ENCODE assay signal across 27 mouse cellular contexts in genomic region chr8:47178785-47179184, GRCm38 (mm10).
DNase-seq lines count a peak whose midpoint lies in the region; ATAC-seq lines count a peak whose summit lies in the region.
"Had no signal": no experiment of that assay in that cellular context is flagged by ENCODE, and none has a peak within 500 bp of the region (broad histone marks: within the 10 kb centered on the region; RNA-seq: fewer than 3 reads in every experiment).

No protein-coding gene starts in this region.

- DNase-seq in embryo, embryonic 10 days (ENCODE audit: low spot score): peak; percentile 38
- peak; percentile 32 for DNase-seq in embryo, embryonic 11 days
- peak; percentile 56 for DNase-seq in midbrain, embryonic 14.5 days
- DNase-seq in layer of hippocampus, adult 9-11 months: no peak
- no peak for DNase-seq in spleen, postnatal 36 days (ENCODE audit: low spot score in 2 of 2)
- no peak for DNase-seq in right cerebral cortex, adult 2 months (ENCODE audit: low spot score in 2 of 2)
- DNase-seq: adrenal gland, postnatal 36 days; B cell, adult 2 months; cerebellum, adult 11 months; cerebellum, postnatal 14 days; heart, postnatal 4 days; kidney, adult 9 months; kidney, postnatal 25 days; layer of hippocampus, postnatal 36 days; thymus, adult 2 months; thymus, postnatal 4 days had no signal

- no peak overlapping the region; the same call in 1 of the 2 replicates for H3K27ac ChIP-seq in hindbrain, embryonic 15.5 days (replicated peaks)
- no peak overlapping the region for H3K27ac ChIP-seq in midbrain, embryonic 14.5 days (replicated peaks; ENCODE audit: low read depth, low read length)
- H3K27ac ChIP-seq: embryonic facial prominence, embryonic 10.5 days; forebrain, embryonic 15.5 days; heart, embryonic 15.5 days; intestine, embryonic 15.5 days; layer of hippocampus, adult 2 months; stomach, postnatal 0 days had no signal

- peak; percentile 46; the same call in 1 of the 2 replicates for ATAC-seq in hindbrain, embryonic 15.5 days (ENCODE audit: low FRiP score, low read depth)
- ATAC-seq in midbrain, embryonic 14.5 days (ENCODE audit: low FRiP score, low TSS enrichment): no peak
- ATAC-seq: forebrain, embryonic 15.5 days; intestine, embryonic 15.5 days; lung, postnatal 0 days; Patski had no signal

- H3K36me3 ChIP-seq in hindbrain, embryonic 15.5 days: no peaks in the 10 kb centered on the region
- H3K36me3 ChIP-seq in midbrain, embryonic 14.5 days (ENCODE audit: control insufficient read depth, insufficient read depth, low read length): peaks cover 10% of the 10 kb centered on the region; the same call in 1 of the 2 replicates
- H3K36me3 ChIP-seq: G1E; intestine, embryonic 15.5 days had no signal

- WGBS in hindbrain, embryonic 15.5 days: 40% methylated on average over 2 of the region's 2 CpGs
- 28% methylated on average over 2 of the region's 2 CpGs for WGBS in midbrain, embryonic 14.5 days

- no peak overlapping the region for H3K4me2 ChIP-seq in hindbrain, embryonic 15.5 days
- no peak overlapping the region for H3K4me2 ChIP-seq in midbrain, embryonic 14.5 days (ENCODE audit: low read length)
- H3K4me2 ChIP-seq: forebrain, embryonic 15.5 days; heart, embryonic 15.5 days; intestine, embryonic 15.5 days had no signal

- no peak overlapping the region for H3K4me3 ChIP-seq in hindbrain, embryonic 15.5 days
- no peak overlapping the region for H3K4me3 ChIP-seq in midbrain, embryonic 14.5 days (replicated peaks; ENCODE audit: low read depth, low read length)
- H3K4me3 ChIP-seq: embryonic facial prominence, embryonic 10.5 days; forebrain, embryonic 15.5 days; heart, embryonic 15.5 days; intestine, embryonic 15.5 days; layer of hippocampus, adult 2 months had no signal

- no peaks in the 10 kb centered on the region for H3K9me3 ChIP-seq in hindbrain, embryonic 15.5 days
- H3K9me3 ChIP-seq in midbrain, embryonic 14.5 days (ENCODE audit: control insufficient read depth, low read length): no peaks in the 10 kb centered on the region
- H3K9me3 ChIP-seq: embryonic facial prominence, embryonic 10.5 days; forebrain, embryonic 15.5 days; G1E; heart, embryonic 15.5 days; intestine, embryonic 15.5 days had no signal

- H3K27me3 ChIP-seq in hindbrain, embryonic 15.5 days: no peaks in the 10 kb centered on the region
- H3K27me3 ChIP-seq in midbrain, embryonic 14.5 days (ENCODE audit: control insufficient read depth, insufficient read depth, low read length): no peaks in the 10 kb centered on the region
- H3K27me3 ChIP-seq: CH12.LX; forebrain, embryonic 15.5 days; heart, embryonic 15.5 days; intestine, embryonic 15.5 days; Patski had no signal

- H3K9ac ChIP-seq in hindbrain, embryonic 15.5 days: no peak overlapping the region
- no peak overlapping the region for H3K9ac ChIP-seq in midbrain, embryonic 14.5 days (replicated peaks; ENCODE audit: low read length)
- H3K9ac ChIP-seq: forebrain, embryonic 15.5 days; heart, embryonic 15.5 days; intestine, embryonic 15.5 days had no signal

- peaks cover 12% of the 10 kb centered on the region; the same call in 1 of the 2 replicates for H3K4me1 ChIP-seq in hindbrain, embryonic 15.5 days (replicated peaks)
- peaks cover 3% of the 10 kb centered on the region; the same call in 1 of the 2 replicates for H3K4me1 ChIP-seq in midbrain, embryonic 14.5 days (ENCODE audit: control insufficient read depth, insufficient read depth, low read length)
- H3K4me1 ChIP-seq: heart, embryonic 15.5 days; intestine, embryonic 15.5 days had no signal

Comparison
In these comparisons a context has a peak if more than half of its experiments do, and no peak if none do; other contexts are left out.
1. DNase-seq: peak in embryo, embryonic 10 days (single experiment), embryo, embryonic 11 days (single experiment) and midbrain, embryonic 14.5 days (single experiment); none in layer of hippocampus, adult 9-11 months (single experiment), spleen, postnatal 36 days (0 of 2) and right cerebral cortex, adult 2 months (0 of 2).